Mouse (Mus musculus) heart, postnatal 4 days (tissue): ENCODE results near the gene Abhd17b. TPM values are rescaled to one million over a fixed set of nuclear protein-coding genes. Genes with fewer than 3 reads are reported as not detected.
A peak's percentile ranks its signal among the peaks of the same experiment; 100 is the strongest.

Experiments used
- DNase-seq: peaks from one replicate; pipeline ENCODE4 v3.0.0; 2021
- total RNA-seq, 2 experiments: library from RNA; stranded (reverse); gene quantifications; 2 replicates each; pipeline ENCODE4 v1.2.3; 2021

Abhd17b gene
- total RNA-seq, 2 experiments from 2014 or later: 24.3 to 24.6 TPM

DNA sequence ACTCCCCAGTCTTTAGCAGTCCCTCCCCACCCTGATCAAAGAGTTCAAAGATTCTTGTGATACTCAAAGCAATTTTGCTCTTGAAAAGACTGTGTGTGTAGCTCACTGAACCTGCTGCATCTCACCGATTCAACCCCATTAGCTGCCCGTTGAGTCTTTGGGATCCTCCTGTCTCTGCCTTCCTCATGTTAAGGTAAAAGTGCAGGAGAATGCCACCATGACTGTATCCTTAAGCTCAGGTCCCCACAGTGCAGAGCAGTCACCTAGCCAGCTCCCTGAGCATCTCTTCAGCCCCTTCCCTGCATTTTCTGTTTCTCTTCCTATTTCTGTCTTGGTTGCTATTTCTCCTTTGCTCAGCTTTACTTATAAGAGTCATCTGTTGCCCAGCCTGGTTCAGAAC is 80.2 kb downstream of the Abhd17b start:
- no peak for DNase-seq

DNA sequence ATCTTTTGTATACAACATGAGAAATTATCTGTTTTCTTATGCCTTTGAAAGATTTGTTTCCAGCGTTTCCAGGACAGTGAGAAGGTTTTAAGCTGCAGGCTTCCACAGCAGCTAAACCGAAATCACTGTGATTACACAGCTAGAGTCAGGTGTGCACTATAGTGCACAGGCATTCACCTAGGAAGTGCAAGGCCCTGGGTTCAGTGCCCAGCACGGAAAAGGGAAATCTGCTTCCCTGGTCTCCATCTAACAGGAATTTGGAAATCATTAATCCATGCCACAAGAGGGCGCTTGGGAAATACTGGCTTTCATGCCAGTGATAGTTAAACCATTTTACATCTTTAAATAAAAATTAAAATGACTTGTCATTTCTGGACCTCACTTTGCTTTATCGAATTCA is 81.1 kb downstream of the Abhd17b start:
- DNase-seq: peak; percentile 59

Other genes with a start within 250 kb of the Abhd17b start
- 1 to 10 TPM; 1.2 to 2.9 TPM for gene Gda, start 179.7 kb upstream of the Abhd17b start, total RNA-seq
- 10 to 100 TPM; 22.4 to 23.6 TPM for gene 1110059E24Rik, start 209 bp upstream of the Abhd17b start, total RNA-seq
- gene Cemip2, start 125.2 kb downstream of the Abhd17b start, total RNA-seq: 10 to 100 TPM; 47.6 to 53.6 TPM